ENCODE assay signal across 8 mouse cellular contexts in the genomic region with DNA sequence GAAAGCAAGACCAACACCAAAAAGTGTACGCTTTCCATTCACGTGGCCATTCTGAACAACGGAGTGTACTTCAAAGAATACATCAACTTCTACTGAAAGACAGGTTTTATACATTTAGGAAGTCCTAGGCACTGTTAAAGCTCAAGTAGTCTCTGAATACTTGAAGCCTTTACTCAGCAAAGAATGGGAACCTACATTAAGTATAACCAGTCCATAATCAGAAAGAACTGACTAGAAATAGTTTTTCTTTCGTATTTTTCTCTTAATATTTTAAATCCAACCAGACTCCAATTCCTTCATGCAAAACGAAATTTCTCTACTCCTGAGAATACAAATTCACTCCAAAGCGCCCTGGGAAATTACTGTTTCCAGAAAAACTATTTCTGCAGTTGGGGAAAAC. TPM values are rescaled to one million over a fixed set of nuclear protein-coding genes. Genes with fewer than 3 reads are reported as not detected.
DNase-seq lines count a peak whose midpoint lies in the region; ATAC-seq and TF ChIP-seq lines count a peak whose summit lies in the region.

No protein-coding gene starts in this region.

- TF ChIP-seq CTCF in testis, adult 2 months (IDR thresholded peaks at IDR 0.05; ENCODE audit: control insufficient read depth, insufficient read depth, insufficient replicate concordance, low read depth, low read length), result no peak

- DNase-seq in testis, postnatal 14 days (ENCODE audit: low spot score), result no peak
- DNase-seq in spleen, postnatal 14 days (ENCODE audit: low spot score in 2 of 2), result no peak
- DNase-seq in urinary bladder, postnatal 10 days (ENCODE audit: low spot score), result no peak

- H3K4me1 ChIP-seq in erythroblast, embryonic 14.5 days (ENCODE audit: control insufficient read depth), result peaks cover 42% of the 10 kb centered on the region
- H3K4me1 ChIP-seq in testis, adult 2 months (ENCODE audit: control insufficient read depth, insufficient read depth, low read length), result peaks cover 6% of the 10 kb centered on the region
- H3K4me1 ChIP-seq in liver, embryonic 12.5 days, result peaks cover 46% of the 10 kb centered on the region

- peak overlapping the region; percentile 86 for H3K4me3 ChIP-seq in erythroblast, embryonic 14.5 days (replicated peaks)
- peak overlapping the region; percentile 82; the same call in 1 of the 2 replicates for H3K4me3 ChIP-seq in testis, adult 2 months (ENCODE audit: control insufficient read depth, low read depth, low read length)
- H3K4me3 ChIP-seq in liver, embryonic 12.5 days, result peak overlapping the region; percentile 93

- H3K4me2 ChIP-seq in liver, embryonic 12.5 days, result peak overlapping the region; percentile 87

- no peak for ATAC-seq in erythroblast, adult 5-6 weeks (replicated peaks; ENCODE audit: low FRiP score, poor library complexity, severe bottlenecking)
- ATAC-seq in liver, embryonic 12.5 days, result no peak
- no peak for ATAC-seq in erythroid progenitor cell, adult 5-6 weeks (replicated peaks; ENCODE audit: low FRiP score, poor library complexity, severe bottlenecking)

- no peaks in the 10 kb centered on the region for H3K27me3 ChIP-seq in erythroblast, embryonic 14.5 days (ENCODE audit: control insufficient read depth)
- H3K27me3 ChIP-seq in testis, adult 2 months (ENCODE audit: control insufficient read depth, insufficient read depth, low read length), result no peaks in the 10 kb centered on the region
- no peaks in the 10 kb centered on the region for H3K27me3 ChIP-seq in liver, embryonic 12.5 days (replicated peaks)

- no peak for TF ChIP-seq POLR2A in testis, adult 2 months (IDR thresholded peaks at IDR 0.05; ENCODE audit: control insufficient read depth, low read depth, low read length)

- H3K9me3 ChIP-seq in erythroblast, embryonic 14.5 days (ENCODE audit: control insufficient read depth, low read length), result no peaks in the 10 kb centered on the region
- no peaks in the 10 kb centered on the region for H3K9me3 ChIP-seq in liver, embryonic 12.5 days (replicated peaks)

- H3K27ac ChIP-seq in testis, adult 2 months (ENCODE audit: control insufficient read depth, insufficient read depth, low read depth, low read length), result no peak overlapping the region
- peak overlapping the region; percentile 96; the same call in 1 of the 2 replicates for H3K27ac ChIP-seq in liver, embryonic 12.5 days

- peak overlapping the region; percentile 95 for H3K9ac ChIP-seq in liver, embryonic 12.5 days

- 17% methylated on average over 6 of the region's 6 CpGs for WGBS in liver, embryonic 12.5 days (ENCODE audit: insufficient replicate concordance)

- no peaks in the 10 kb centered on the region for H3K36me3 ChIP-seq in erythroblast, embryonic 14.5 days (ENCODE audit: control insufficient read depth)
- no peaks in the 10 kb centered on the region for H3K36me3 ChIP-seq in testis, adult 2 months (ENCODE audit: control insufficient read depth, insufficient read depth, low read length)
- no peaks in the 10 kb centered on the region for H3K36me3 ChIP-seq in liver, embryonic 12.5 days

RNA-seq across cellular contexts. Expression of a gene that starts 1.2 kb away (rescaled TPM):
- 0.52 and 0.62 TPM in 2 replicates for polyA plus RNA-seq in erythroblast, embryonic 14.5 days (2012)
- 11.1 and 26.3 TPM in 2 replicates for total RNA-seq in erythroblast, adult 5-6 weeks (2015; ENCODE audit: low replicate concordance)
- 14.5 and 16.7 TPM in 2 replicates for total RNA-seq in erythroblast, adult 5-6 weeks (2017; ENCODE audit: low replicate concordance)
- 36.0 and 43.7 TPM in 2 replicates for polyA plus RNA-seq in testis, adult 2 months (2012; rRNA removed)
- polyA plus RNA-seq in liver, embryonic 12.5 days (2016; fragmentation: Nextera tagmentation; extraction: Ambion mirVana), result 10.3 and 10.8 TPM in 2 replicates
- 46.1 and 69.6 TPM in 2 replicates for total RNA-seq in erythroid progenitor cell, adult 5-6 weeks (2015; ENCODE audit: low replicate concordance)
- 39.5 and 49.2 TPM in 2 replicates for total RNA-seq in erythroid progenitor cell, adult 5-6 weeks (2017; ENCODE audit: low replicate concordance)
